Mouse (Mus musculus): Measurements from ENCODE around the gene Tnf.

The Tnf gene

DNA sequence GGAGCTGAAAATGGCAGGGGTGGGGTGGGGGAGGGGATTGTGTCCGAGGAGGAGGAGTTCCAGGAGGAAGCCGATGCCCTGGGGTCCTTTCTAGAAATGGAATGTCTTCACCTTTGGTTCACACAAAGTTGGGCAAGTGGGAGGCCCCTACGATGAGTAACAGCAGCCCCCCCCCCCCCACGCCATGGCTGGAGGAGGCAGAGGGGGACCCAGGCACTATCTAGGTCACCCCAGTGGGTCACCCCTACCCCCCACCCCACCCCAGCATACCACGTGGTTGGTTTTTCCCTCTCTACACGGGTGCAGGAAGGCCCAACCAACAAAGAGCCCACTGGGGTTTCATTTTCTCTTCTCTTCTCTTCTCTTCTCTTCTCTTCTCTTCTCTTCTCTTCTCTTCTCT, 4.7 kb downstream of the Tnf start:
- no peak for DNase-seq

- DNase-seq, result no peak
These were observed 5.5 kb downstream of the Tnf start for GRCm38 (mm10) chr17:35196321-35196641.

- DNase-seq, result peak; percentile 79
These were observed 6.0 kb downstream of the Tnf start for GRCm38 (mm10) chr17:35195631-35196320.

GRCm38 (mm10) chr17:35194844-35195630, 6.8 kb downstream of the Tnf start:
- DNase-seq, result no peak

GRCm38 (mm10) chr17:35193881-35194843, 7.6 kb downstream of the Tnf start, which contains the start of gene Ltb:
TSS of gene Ltb (plus strand) at chr17:35194439.
- no peak for DNase-seq

DNA sequence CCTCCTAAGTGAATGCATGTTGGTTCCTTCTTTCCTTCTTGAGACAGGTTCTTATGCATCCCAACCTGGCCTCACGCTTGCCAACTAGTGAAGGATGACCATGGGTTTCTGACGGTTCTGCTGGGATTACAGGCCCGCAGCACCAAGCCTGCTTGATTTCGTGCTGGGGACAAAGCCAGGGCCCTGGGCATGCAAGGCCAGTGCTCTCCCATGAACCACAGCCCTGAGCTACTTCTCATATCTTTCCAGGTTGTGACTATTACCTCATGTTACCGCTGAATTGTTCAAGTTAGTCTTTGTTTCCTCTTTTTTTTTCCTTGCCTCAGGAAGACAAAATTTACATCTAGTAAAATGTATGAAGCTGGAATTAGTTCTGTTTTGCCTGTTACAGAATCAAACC, 8.9 kb downstream of the Tnf start:
- DNase-seq, result no peak

DNA sequence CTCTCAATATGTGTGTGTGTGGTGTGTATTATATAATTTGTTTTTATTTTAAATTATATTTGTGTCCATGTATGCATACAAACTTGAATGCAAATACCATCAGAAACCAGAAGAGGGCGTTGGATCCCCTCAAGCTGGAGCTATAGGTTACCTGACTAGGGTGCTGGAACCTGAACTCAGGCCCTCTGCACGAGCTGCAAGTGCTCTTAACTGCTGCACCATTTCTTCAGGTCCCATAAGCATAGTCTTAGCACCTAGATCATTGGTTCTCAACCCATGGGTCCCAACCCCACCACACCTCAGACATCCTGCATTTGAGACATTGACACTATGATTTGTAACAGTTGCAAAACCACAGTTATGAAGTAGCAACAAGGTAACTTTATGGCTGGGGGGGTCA, 10.1 kb downstream of the Tnf start:
- no peak for DNase-seq

GRCm38 (mm10) chr17:35190096-35190495, 11.7 kb downstream of the Tnf start:
- DNase-seq, result no peak

DNA sequence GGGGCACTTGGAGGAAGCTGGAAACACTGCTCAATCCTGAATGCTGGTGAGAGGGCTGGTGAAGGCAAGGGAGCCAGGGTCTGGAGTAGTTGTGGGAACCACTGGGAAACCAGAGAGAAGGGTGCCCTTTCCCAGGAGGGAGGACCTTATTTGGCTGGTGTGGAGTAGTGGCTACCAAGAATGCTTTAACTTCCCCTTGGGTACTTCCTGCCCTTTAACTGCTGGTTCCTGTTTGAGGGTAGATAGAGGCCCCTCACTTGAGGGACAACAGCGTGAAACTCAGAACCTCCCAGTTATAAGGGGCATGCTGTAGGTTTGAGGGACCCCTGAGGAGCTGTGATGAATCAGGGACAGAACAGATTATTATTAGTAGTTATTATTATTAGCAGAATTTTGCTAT, 12.6 kb downstream of the Tnf start:
- DNase-seq, result no peak

GRCm38 (mm10) chr17:35187959-35188610, 13.7 kb downstream of the Tnf start, which contains the start of gene Lst1:
TSS of gene Lst1 (minus strand) at chr17:35188439.
- no peak for DNase-seq

DNA sequence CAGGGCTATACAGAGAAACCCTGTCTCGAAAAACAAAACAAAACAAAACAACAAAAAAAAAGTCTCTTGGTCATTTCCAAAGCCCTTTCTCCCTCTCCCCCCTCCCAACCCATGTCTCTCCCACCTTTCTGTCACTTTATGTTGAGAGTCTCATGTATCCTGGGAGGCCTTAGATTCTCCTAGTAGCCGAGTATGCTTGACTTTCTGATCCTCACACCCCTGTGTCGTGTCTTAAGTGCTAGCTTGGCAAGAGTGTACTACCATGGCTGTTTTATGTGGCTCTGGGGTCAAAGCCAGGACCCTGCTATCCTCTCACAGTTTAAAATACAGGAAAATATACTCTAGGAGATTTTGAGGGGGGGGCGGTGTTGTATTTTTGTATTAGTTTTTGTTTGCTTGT, 14.5 kb downstream of the Tnf start:
- no peak for DNase-seq

DNA sequence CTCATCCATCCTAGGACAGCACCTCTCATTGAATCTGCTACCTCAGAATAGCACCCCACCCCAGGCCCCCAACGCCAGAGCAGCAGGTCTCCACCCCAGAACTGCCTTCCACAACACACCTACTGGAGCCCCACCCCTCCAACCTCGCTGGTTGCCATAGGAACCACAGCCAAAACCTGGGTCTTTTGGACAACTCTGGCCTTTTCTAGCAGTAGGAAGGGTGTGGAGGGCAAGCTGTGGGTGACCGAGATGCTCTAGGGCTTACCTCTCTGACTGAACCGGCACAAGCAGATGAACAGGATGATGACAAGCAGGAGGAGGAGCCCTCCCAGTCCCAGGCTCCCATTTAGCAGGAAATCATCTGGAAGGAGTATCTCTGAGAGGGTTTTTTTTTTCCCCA, 15.1 kb downstream of the Tnf start:
- DNase-seq, result no peak

GRCm38 (mm10) chr17:35185639-35186611, 15.9 kb downstream of the Tnf start:
- no peak for DNase-seq

- DNase-seq, result no peak
These were observed 21.7 kb downstream of the Tnf start for GRCm38 (mm10) chr17:35180093-35180492.

DNA sequence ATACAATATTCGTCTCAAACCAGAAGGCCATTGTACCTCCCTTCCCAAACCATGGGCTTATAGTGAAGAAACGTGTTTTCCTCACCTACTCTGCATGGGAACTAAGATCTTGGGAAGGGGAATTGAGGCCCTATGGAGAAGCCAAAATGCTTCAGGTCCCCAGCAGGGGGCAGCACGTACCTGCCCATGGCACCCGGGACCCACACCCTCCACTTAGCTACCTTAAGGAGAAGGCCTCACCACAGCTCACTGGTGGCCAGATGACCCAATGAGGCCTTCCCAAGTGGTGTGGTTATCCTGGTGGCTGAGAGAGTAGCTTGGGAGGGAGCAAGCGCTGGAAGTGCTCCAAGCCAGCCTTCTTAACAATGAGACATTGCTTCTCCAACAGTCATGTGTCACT, 23.3 kb downstream of the Tnf start:
- no peak for DNase-seq

DNA sequence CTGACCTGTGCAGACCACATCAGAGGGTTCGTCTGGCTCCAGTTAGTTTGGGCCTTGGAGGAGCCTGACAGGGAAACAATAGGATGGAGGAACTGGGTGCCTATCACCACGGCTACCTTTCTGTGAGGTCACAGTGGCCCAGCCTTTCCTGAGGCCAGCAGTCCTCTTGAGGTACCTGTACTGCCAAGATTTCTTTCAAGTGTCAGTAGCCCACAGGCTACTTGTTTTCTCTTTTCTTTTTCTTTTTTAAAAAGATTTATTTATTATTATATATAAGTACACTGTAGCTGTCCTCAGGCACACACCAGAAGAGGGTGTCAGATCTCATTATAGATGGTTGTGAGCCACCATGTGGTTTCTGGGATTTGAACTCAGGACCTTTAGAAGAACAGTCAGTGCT, 25.8 kb downstream of the Tnf start, which contains the start of gene Aif1:
Aif1 (minus strand) TSS at position 101 of the 400 bp plus-strand sequence.
- DNase-seq, result no peak

- no peak for DNase-seq
These were observed 26.4 kb downstream of the Tnf start for GRCm38 (mm10) chr17:35175382-35175781.

GRCm38 (mm10) chr17:35174201-35174977, 27.4 kb downstream of the Tnf start:
- DNase-seq, result no peak

DNA sequence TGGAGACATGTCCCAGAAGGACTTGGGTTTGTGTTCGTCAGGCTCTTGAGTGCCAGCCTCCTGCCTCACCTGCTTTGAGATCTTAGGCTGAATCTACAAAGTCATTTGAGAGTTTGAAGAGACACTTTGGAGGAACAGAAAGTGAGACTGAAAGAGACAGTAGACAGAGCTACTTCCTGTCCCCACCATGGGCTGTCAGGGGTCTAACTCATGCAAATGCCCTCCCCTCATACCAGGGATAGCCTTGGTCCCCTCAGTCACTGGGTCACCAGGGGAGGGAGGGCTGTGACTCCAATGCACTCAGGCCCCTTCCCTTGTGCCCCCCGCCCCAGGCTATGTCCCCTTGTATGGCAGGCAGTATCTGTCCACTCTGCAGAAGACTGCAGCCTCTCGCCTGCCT, 28.5 kb downstream of the Tnf start:
- no peak for DNase-seq

DNA sequence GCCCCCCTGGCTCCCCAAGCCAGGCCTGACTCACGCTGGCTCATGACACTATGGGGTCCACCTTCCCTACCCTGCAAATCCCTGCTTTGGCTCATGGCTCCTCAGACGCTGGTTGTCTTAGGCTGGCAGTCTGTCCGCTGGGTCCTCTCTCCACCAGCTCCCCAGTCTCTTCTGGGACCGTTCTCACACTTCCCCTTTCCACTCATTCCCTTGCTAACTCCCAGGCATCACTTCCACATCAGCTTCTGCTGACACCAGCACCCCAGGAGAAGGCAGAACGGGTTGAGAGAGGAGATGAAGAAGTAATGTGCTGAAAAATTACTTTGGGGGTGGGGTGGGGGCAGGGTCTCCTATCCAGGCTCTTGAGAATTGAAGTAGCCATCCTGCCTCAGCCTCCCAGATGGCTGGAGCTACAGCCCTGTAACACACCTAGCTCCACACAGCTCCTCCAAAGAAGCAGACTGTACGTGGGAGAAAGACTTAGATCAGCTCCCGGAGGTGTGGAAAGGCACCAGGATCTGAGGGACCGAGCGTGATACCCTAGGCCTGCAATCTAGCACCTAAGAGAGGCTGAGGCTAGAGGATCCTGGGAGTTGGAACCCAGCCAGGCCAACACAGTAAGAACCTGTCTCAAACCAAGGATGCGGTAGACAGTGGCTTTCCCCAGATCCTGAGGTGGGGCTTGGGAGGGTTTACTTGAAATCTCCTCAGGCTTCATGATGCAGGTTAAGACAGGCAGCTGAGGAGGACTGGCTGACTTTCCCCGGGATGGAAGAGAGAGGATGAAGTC, 29.2 kb downstream of the Tnf start:
- peak; percentile 76 for DNase-seq

Data from right cerebral cortex, adult 18-20 months (tissue).